Mouse (Mus musculus) embryonic facial prominence, embryonic 10.5 days (tissue): ENCODE measurements around the gene Cklf. TPM values are rescaled to one million over a fixed set of nuclear protein-coding genes. Genes with fewer than 3 reads are reported as not detected.
"Not testable (repeated sequence)": the region's sequence is repeated elsewhere in the genome, so short reads cannot be mapped to it uniquely, and the experiment has no call there.

Source experiments
- DNase-seq: peaks from one replicate; pipeline ENCODE4 v3.0.0-alpha.2; 2017; ENCODE audit warnings: low spot score
- H3K27ac ChIP-seq: fragments of 300-500 bp; sonication (generic); replicated peaks from 2 replicates; pipeline ENCODE4 v1.5.1; 2016; ENCODE audit warnings: mild to moderate bottlenecking
- H3K27me3 ChIP-seq: fragments of 300-500 bp; sonication (generic); replicated peaks from 2 replicates; pipeline ENCODE4 v1.6.1; 2016; ENCODE audit warnings: low read depth, mild to moderate bottlenecking; ENCODE audit not compliant: poor library complexity, severe bottlenecking
- H3K36me3 ChIP-seq: fragments of 300-500 bp; sonication (generic); replicated peaks from 2 replicates; pipeline ENCODE4 v1.6.1; 2016; ENCODE audit warnings: mild to moderate bottlenecking, moderate library complexity
- H3K4me1 ChIP-seq: fragments of 300-500 bp; sonication (generic); 2 replicates; pipeline ENCODE4 v1.6.1; 2016
- H3K4me3 ChIP-seq: fragments of 300-500 bp; sonication (generic); 2 replicates; pipeline ENCODE4 v1.5.1; 2016; ENCODE audit warnings: mild to moderate bottlenecking, moderate library complexity
- H3K9me3 ChIP-seq: fragments of 300-500 bp; sonication (generic); 2 replicates; pipeline ENCODE4 v1.6.1; 2016; ENCODE audit warnings: mild to moderate bottlenecking
- WGBS: fragments of 180-500 bp; shearing (Covaris S2); methylation state at CpG from one replicate; pipeline ENCODE4 v1.1.7; 2016; 5-methylcytosine and 5-hydroxymethylcytosine counted together
- polyA plus RNA-seq: library from polyadenylated mRNA; unstranded; fragments of >200 nt; fragmentation: Nextera tagmentation; extraction: Ambion mirVana; gene quantifications from 2 replicates; pipeline ENCODE4 v1.2.1, GENCODE M21; 2016

Cklf gene
- polyA plus RNA-seq, 1 experiment from 2014 or later: 41.4 TPM

DNA sequence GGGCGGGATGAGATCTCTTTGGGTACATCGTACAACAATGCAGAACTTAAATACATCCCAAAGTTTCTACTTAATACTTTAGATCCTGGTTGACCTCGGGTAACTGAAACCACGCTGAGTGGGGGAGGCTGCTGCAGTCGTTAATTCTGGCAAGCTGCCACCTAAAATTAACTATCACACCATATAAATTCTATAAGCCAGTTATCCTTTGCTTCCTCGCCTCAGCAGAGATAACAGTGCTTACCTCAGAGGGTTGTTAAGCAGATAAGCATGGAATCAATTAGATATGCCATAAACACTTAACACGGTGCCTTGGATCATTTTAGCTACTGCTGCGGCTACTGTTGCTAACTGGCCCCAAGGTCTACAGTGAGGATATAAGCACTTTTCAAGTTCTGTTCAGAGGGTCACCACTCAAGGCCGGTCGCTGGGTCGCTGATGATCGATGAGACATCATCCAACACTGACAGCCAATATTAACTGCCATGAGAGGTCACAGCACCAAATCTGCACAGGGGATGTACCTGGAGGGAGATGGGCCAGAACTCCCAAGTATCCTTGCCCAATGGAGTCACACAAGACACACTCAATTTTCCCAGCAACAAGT lies 8.5 kb upstream of the Cklf start:
- no peak for DNase-seq
- Histone ChIP-seq H3K9me3 (no peaks in the 10 kb centered on the region), H3K36me3 (peaks cover 75% of the 10 kb centered on the region), H3K4me1 (peaks cover 6% of the 10 kb centered on the region), H3K4me3 (no peak overlapping the region), H3K27me3 (no peaks in the 10 kb centered on the region), H3K27ac (no peak overlapping the region)
- WGBS: 87% methylated on average over 12 of the region's 12 CpGs

DNA sequence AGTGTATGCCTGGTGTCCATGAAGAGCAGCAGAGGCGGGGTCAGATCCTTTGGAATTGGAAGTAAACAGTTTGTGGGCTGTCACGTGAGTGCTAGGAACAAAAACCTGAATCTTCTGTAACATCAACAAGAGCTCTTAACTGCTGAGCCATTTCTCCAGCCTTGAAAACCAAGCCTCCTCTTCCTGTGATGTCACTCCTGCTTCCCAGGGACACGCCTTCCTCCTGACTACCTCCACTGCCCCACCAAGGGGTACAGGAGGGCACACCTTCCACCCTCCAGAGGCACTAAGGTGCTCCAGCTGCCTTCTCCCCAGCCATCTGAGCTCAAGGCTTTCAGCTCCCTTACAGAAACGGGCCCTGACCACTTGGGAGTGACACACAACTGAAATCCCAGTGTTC lies 4.0 kb upstream of the Cklf start:
- Histone ChIP-seq H3K4me1 (peaks cover 22% of the 10 kb centered on the region), H3K4me3 (no peak overlapping the region)

DNA sequence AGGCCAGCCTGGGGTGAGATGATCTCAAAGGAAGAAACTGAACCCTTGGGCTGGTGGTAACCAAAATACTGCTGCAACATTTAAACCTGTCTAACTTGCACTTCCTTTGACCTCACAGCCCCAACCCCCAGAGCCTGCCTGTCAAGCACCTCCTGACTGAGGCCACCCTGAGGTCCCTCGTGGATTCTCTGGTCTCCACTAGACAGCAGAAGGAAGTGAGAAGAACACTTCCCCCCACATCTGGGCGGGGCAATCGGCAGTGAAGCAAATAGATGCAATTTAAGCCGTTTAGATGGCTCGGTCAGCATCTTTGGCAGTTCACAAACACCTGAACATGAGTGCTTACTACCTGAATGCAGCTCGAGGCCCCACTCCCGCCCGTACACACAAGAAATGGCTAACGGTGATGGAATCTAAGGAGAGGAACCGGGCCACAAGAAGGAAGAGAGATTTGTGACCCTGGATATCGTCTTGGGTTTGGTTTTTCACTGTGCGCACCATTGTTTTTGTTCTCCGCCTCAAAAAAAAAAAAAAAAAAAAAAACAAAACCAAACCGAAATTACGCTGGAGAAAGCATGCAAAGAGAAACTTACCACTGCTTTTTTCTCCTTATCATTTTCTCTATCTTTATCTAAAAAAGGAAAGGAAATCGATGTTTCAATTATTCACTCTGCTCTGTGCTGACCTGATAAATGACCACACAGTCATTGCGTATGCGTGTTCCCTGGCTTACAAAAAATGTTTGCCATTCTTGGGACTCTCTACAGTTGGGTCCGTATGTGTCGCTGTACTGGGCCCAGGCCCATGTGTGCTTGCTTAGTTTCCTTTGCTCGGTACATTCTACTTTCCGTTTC lies 3.4 kb upstream of the Cklf start:
- H3K4me1 ChIP-seq: peaks cover 29% of the 10 kb centered on the region
- DNase-seq: no peak
- no peaks in the 10 kb centered on the region for H3K9me3 ChIP-seq
- H3K27me3 ChIP-seq: no peaks in the 10 kb centered on the region
- 72% methylated on average over 22 of the region's 22 CpGs for WGBS
- no peak overlapping the region for H3K27ac ChIP-seq
- peaks cover 24% of the 10 kb centered on the region for H3K36me3 ChIP-seq
- H3K4me3 ChIP-seq: peak overlapping the region; percentile 91

More for the DNA sequence above, 4.0 kb upstream of the Cklf start:
- H3K27ac ChIP-seq: no peak overlapping the region
- H3K36me3 ChIP-seq: peaks cover 31% of the 10 kb centered on the region
- WGBS: 81% methylated on average over 4 of the region's 4 CpGs
- DNase-seq: no peak
- H3K27me3 ChIP-seq: no peaks in the 10 kb centered on the region
- H3K9me3 ChIP-seq: no peaks in the 10 kb centered on the region

GRCm38 (mm10) chr8:104247908-104248275 lies 2.8 kb upstream of the Cklf start:
- DNase-seq: no peak
- H3K27ac ChIP-seq: peak overlapping the region; percentile 86
- 4% methylated on average over 11 of the region's 11 CpGs for WGBS

GRCm38 (mm10) chr8:104248276-104248675 lies 2.4 kb upstream of the Cklf start, which contains the start of gene Tk2:
TSS of gene Tk2 (minus strand) at chr8:104248558.
- Histone ChIP-seq H3K36me3 (peaks cover 14% of the 10 kb centered on the region), H3K4me3 (peak within 1 kb of the TSS; percentile 91), H3K9me3 (no peaks in the 10 kb centered on the region), H3K4me1 (peaks cover 29% of the 10 kb centered on the region), H3K27ac (peak within 1 kb of the TSS; percentile 86), H3K27me3 (no peaks in the 10 kb centered on the region)
- peak; percentile 89 for DNase-seq
- under 1% methylated on average over 28 of the region's 28 CpGs for WGBS

More at GRCm38 (mm10) chr8:104247908-104248275, 2.8 kb upstream of the Cklf start:
- H3K4me1 ChIP-seq: peaks cover 29% of the 10 kb centered on the region
- H3K27me3 ChIP-seq: no peaks in the 10 kb centered on the region
- no peaks in the 10 kb centered on the region for H3K9me3 ChIP-seq
- peak overlapping the region; percentile 91 for H3K4me3 ChIP-seq
- peaks cover 18% of the 10 kb centered on the region for H3K36me3 ChIP-seq

DNA sequence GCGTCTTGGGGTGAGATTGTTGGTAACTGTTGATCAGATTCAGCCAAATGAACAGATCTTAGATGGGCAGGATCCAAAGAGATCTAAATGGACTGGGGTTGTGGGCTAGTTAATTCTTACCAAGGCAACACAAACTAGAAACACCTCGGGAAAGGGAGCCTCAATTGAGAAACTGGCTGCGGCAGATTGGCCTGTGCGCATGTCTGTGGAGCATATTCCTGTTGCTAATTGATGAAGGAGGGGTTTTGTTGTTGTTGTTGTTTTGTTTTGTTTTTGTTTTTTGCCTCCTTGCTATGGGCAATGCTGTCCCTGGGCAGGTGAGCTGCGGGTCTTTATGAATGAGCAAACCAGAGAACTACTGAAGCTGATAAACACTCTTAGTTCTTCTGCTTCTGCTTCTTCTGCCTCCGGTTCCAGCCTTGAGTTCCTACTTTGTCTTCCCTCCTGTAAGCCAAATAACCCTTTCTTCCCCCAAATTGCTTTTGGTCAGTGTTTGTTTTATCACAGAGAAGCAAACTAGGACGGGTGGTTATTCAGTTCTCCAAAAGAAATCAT lies 1.1 kb upstream of the Cklf start:
- no peak overlapping the region for H3K27ac ChIP-seq
- 85% methylated on average over 7 of the region's 7 CpGs for WGBS
- no peak for DNase-seq

GRCm38 (mm10) chr8:104251461-104251860 lies 800 bp downstream of the Cklf start:
- 0% methylated on average over 7 of the region's 7 CpGs for WGBS
- peaks cover 29% of the 10 kb centered on the region for H3K4me1 ChIP-seq
- H3K9me3 ChIP-seq: no peaks in the 10 kb centered on the region
- DNase-seq: peak; percentile 38
- peak overlapping the region; percentile 90 for H3K27ac ChIP-seq
- H3K27me3 ChIP-seq: no peaks in the 10 kb centered on the region
- peak overlapping the region; percentile 71 for H3K4me3 ChIP-seq
- no peaks in the 10 kb centered on the region for H3K36me3 ChIP-seq

More for the DNA sequence above, 1.1 kb upstream of the Cklf start:
- Histone ChIP-seq H3K9me3 (no peaks in the 10 kb centered on the region), H3K27me3 (no peaks in the 10 kb centered on the region), H3K4me3 (no peak overlapping the region), H3K4me1 (peaks cover 29% of the 10 kb centered on the region), H3K36me3 (peaks cover 5% of the 10 kb centered on the region; the same call in 1 of the 2 replicates)

DNA sequence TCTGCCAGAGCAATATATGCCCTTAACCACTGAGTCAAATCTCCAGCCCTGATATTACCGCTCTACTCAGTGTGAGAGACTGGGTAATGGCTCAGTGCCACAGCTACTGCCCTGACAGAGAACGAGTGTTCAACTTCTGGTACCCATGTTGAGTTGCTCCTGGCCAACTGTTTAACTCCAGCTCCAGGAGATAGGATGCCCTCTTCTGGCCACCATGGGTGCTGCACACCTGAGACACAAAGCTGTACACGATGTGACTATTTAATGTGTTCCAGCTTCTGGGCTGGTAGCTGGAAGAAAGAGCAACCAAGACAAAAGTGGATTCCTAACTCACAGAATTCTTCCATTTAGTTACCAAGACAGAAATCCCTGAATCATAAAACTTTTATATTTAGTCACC lies 2.4 kb downstream of the Cklf start:
- Histone ChIP-seq H3K36me3 (peaks cover 11% of the 10 kb centered on the region), H3K27me3 (no peaks in the 10 kb centered on the region), H3K4me1 (peaks cover 15% of the 10 kb centered on the region), H3K27ac (no peak overlapping the region), H3K9me3 (no peaks in the 10 kb centered on the region), H3K4me3 (no peak overlapping the region)
- 85% methylated on average over 3 of the region's 3 CpGs for WGBS
- DNase-seq: peak; percentile 25

- not testable (repeated sequence) for DNase-seq, H3K9me3 ChIP-seq, H3K27me3 ChIP-seq, H3K27ac ChIP-seq, H3K4me3 ChIP-seq, H3K4me1 ChIP-seq
- H3K36me3 ChIP-seq: peaks cover 69% of the 10 kb centered on the region
- WGBS: 95% methylated on average over 5 of the region's 5 CpGs
Observed at GRCm38 (mm10) chr8:104261802-104262201, 11.1 kb downstream of the Cklf start.

GRCm38 (mm10) chr8:104264271-104264935 lies 13.7 kb downstream of the Cklf start:
- 97% methylated on average over 22 of the region's 22 CpGs for WGBS
- DNase-seq, H3K9me3 ChIP-seq, H3K4me3 ChIP-seq, H3K4me1 ChIP-seq, H3K27me3 ChIP-seq, H3K27ac ChIP-seq: not testable (repeated sequence)
- peaks cover 45% of the 10 kb centered on the region for H3K36me3 ChIP-seq

DNA sequence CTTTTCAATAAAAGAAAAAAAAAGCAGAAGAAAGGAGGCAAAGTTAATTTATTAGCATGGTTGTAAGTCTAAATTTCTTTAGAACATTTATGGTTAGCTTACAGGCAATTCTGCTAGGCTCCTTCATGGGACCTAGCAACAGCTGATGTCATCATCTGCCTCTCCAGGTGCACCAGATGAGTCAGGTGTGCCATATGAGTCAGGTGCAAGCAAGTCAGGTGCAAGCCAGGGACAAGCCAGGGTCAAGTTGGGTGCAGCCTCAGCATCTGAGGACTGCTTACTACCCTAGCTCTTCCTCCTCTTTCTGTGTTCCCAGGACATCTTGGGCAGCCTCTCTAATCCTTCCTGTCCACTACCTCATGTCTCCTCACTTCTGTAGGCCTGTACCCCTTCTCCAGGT lies 17.7 kb downstream of the Cklf start:
- H3K36me3 ChIP-seq: peaks cover 20% of the 10 kb centered on the region

DNA sequence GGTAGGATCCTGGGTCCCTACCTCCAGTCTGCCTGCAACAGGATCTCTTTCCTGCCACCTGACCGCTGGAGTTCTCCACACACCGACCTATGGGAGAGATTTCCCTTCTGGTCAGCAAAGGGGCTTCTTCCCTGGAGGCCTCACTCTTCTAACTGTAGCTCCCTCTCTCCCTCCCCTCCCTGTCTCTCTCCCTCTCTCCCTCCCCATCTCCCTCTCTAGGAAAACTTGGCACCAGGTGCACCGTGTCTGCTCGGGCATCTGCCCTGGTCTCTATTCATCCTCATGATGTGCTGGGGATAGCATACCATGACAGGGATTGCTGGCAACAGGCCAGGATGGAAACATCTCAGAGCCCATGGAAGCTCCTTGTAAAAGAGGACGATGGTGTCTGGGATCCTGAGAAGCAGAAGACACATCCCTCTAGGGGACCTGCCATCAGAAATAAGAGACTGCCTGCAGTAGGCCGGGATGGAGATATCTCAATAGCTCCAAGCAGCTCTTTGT lies 18.3 kb downstream of the Cklf start:
- DNase-seq: no peak
- Histone ChIP-seq H3K27ac (no peak overlapping the region), H3K36me3 (peaks cover 14% of the 10 kb centered on the region), H3K9me3 (no peaks in the 10 kb centered on the region), H3K4me1 (no peaks in the 10 kb centered on the region), H3K27me3 (no peaks in the 10 kb centered on the region), H3K4me3 (no peak overlapping the region)
- WGBS: 88% methylated on average over 6 of the region's 6 CpGs

More for the DNA sequence above, 17.7 kb downstream of the Cklf start:
- H3K4me1 ChIP-seq: no peaks in the 10 kb centered on the region
- H3K4me3 ChIP-seq: no peak overlapping the region
- no peaks in the 10 kb centered on the region for H3K27me3 ChIP-seq
- no peak for DNase-seq
- H3K27ac ChIP-seq: no peak overlapping the region
- H3K9me3 ChIP-seq: no peaks in the 10 kb centered on the region
